Mouse (Mus musculus): ENCODE measurements at regions not wholly inside any gene's neighbourhood (a gene's known extent, or its start where the extent isn't known, plus 50 kb on each side); places are given as distances from the start of the nearest gene placed in this dataset.
A peak's percentile ranks its signal among the peaks of the same experiment; 100 is the strongest.

- DNase-seq, result no peak
- no peak overlapping the region for H3K4me3 ChIP-seq (replicated peaks; ENCODE audit: insufficient read depth, low read depth, low read length)
- H3K27me3 ChIP-seq (ENCODE audit: control insufficient read depth, insufficient read depth, low read length), result no peaks in the 10 kb centered on the region
- H3K27ac ChIP-seq (ENCODE audit: insufficient read depth, low read length), result no peak overlapping the region
- TF ChIP-seq CTCF (IDR thresholded peaks at IDR 0.05; ENCODE audit: borderline replicate concordance, insufficient read depth, low read depth, low read length) (no peak), POLR2A (IDR thresholded peaks at IDR 0.05; ENCODE audit: borderline replicate concordance, insufficient read depth, low read length) (no peak)
- WGBS, result 94% methylated on average over 6 of the region's 6 CpGs
- no peaks in the 10 kb centered on the region for H3K4me1 ChIP-seq (ENCODE audit: control insufficient read depth, insufficient read depth, low read length)
Observed at GRCm38 (mm10) chr4:87665149-87665548, 368.0 kb downstream of the Mllt3 start.

DNA sequence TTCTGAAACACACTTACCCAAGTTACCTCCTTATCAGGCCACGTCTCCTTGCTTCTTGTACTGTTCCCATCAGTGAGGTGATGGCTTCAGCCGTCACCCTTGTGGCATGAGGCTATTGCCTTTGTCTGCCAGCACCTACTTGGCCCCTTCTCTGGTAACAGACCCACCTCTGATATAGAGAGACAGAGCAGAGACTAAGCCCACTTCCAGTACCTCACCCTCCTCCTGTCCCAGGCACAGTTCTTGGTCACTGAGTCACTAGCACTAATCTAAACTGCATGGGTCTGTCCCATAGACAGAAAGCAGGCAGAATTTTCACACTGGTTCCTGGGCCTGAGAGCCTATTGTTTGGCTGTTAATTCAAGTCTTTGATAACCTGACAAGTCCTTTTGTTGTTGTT, 370.3 kb downstream of the Mllt3 start:
- Histone ChIP-seq H3K4me3 (replicated peaks; ENCODE audit: insufficient read depth, low read depth, low read length) (no peak overlapping the region), H3K27me3 (ENCODE audit: control insufficient read depth, insufficient read depth, low read length) (no peaks in the 10 kb centered on the region), H3K4me1 (ENCODE audit: control insufficient read depth, insufficient read depth, low read length) (no peaks in the 10 kb centered on the region), H3K27ac (ENCODE audit: insufficient read depth, low read length) (no peak overlapping the region)
- TF ChIP-seq POLR2A (IDR thresholded peaks at IDR 0.05; ENCODE audit: borderline replicate concordance, insufficient read depth, low read length) (no peak), CTCF (IDR thresholded peaks at IDR 0.05; ENCODE audit: borderline replicate concordance, insufficient read depth, low read depth, low read length) (no peak)
- no peak for DNase-seq
- WGBS, result 95% methylated on average over 2 of the region's 2 CpGs

DNA sequence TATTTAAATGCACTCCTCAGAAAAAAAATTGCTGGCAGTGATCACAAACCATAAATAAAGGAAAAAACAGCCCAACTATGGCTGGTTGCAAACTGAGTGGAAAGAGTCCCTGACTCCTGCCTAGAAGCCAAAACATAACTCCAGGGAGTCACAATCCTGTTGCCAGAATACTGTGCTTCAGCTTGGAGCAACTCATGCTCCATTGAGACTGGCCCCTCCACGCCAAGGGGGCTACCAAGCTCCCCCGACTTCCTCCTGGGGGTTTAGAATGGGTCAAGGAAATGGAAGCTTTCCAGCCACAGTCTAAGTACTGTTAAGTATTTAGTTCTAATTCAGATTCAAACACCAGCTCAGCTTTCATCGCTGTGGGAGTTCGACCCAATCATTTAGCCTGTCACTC, 374.8 kb downstream of the Mllt3 start:
- peak in 1 of 2 experiments; percentile 5 for DNase-seq
- WGBS, result 18% methylated on average over 4 of the region's 4 CpGs
- TF ChIP-seq CTCF (IDR thresholded peaks at IDR 0.05; ENCODE audit: borderline replicate concordance, insufficient read depth, low read depth, low read length) (no peak), POLR2A (IDR thresholded peaks at IDR 0.05; ENCODE audit: borderline replicate concordance, insufficient read depth, low read length) (no peak)

GRCm38 (mm10) chr4:87657855-87658254, 375.3 kb downstream of the Mllt3 start:
- Histone ChIP-seq H3K4me3 (replicated peaks; ENCODE audit: insufficient read depth, low read depth, low read length) (no peak overlapping the region), H3K4me1 (ENCODE audit: control insufficient read depth, insufficient read depth, low read length) (no peaks in the 10 kb centered on the region), H3K27me3 (ENCODE audit: control insufficient read depth, insufficient read depth, low read length) (no peaks in the 10 kb centered on the region), H3K27ac (ENCODE audit: insufficient read depth, low read length) (no peak overlapping the region)
- TF ChIP-seq POLR2A (IDR thresholded peaks at IDR 0.05; ENCODE audit: borderline replicate concordance, insufficient read depth, low read length) (no peak), CTCF (IDR thresholded peaks at IDR 0.05; ENCODE audit: borderline replicate concordance, insufficient read depth, low read depth, low read length) (no peak)
- no peak for DNase-seq
- WGBS, result 77% methylated on average over 2 of the region's 2 CpGs

More for the DNA sequence above, 374.8 kb downstream of the Mllt3 start:
- no peaks in the 10 kb centered on the region for H3K27me3 ChIP-seq (ENCODE audit: control insufficient read depth, insufficient read depth, low read length)
- no peaks in the 10 kb centered on the region for H3K4me1 ChIP-seq (ENCODE audit: control insufficient read depth, insufficient read depth, low read length)
- no peak overlapping the region for H3K27ac ChIP-seq (ENCODE audit: insufficient read depth, low read length)
- H3K4me3 ChIP-seq (replicated peaks; ENCODE audit: insufficient read depth, low read depth, low read length), result no peak overlapping the region

DNA sequence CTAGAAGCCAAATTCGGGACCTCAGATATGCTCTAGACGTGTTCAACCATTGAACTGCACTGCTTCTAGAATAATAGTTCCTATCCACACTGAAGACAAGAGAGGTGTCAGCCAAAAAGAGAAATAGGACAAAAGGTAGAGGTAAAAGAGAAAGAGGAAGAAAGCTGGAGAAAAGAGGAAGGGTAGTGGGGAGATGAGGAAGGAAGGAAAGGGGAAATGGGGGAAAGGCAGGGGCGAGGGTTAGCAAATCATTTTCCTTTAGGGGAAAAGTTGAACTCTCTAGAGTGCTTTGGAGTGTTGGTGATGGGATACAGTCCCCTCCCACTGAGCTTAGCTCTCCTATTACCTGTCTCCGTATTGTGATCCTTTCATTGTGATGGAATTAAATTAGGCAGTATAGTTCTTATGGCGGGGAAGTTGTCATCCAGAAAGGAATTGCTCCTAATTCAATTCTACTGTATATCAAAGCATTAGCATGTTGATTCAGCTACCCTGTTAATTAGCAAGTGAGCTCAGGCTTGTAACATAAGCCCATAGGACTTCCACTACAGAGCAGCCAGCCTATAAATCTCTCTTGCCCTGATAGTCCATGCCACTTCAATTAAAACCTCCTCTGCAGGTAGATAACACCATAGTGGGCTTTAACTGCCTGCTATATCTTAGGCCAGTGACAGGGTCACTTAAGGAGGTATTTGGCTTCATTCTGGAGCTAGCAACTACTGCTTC, 379.6 kb downstream of the Mllt3 start:
- Histone ChIP-seq H3K4me3 (replicated peaks; ENCODE audit: insufficient read depth, low read depth, low read length) (no peak overlapping the region), H3K27me3 (ENCODE audit: control insufficient read depth, insufficient read depth, low read length) (no peaks in the 10 kb centered on the region), H3K4me1 (ENCODE audit: control insufficient read depth, insufficient read depth, low read length) (peaks cover 14% of the 10 kb centered on the region), H3K27ac (ENCODE audit: insufficient read depth, low read length) (no peak overlapping the region)
- no peak for TF ChIP-seq CTCF (IDR thresholded peaks at IDR 0.05; ENCODE audit: borderline replicate concordance, insufficient read depth, low read depth, low read length)
- no peak for TF ChIP-seq POLR2A (IDR thresholded peaks at IDR 0.05; ENCODE audit: borderline replicate concordance, insufficient read depth, low read length)
- WGBS, result 98% methylated on average over 5 of the region's 5 CpGs
- no peak for DNase-seq

DNA sequence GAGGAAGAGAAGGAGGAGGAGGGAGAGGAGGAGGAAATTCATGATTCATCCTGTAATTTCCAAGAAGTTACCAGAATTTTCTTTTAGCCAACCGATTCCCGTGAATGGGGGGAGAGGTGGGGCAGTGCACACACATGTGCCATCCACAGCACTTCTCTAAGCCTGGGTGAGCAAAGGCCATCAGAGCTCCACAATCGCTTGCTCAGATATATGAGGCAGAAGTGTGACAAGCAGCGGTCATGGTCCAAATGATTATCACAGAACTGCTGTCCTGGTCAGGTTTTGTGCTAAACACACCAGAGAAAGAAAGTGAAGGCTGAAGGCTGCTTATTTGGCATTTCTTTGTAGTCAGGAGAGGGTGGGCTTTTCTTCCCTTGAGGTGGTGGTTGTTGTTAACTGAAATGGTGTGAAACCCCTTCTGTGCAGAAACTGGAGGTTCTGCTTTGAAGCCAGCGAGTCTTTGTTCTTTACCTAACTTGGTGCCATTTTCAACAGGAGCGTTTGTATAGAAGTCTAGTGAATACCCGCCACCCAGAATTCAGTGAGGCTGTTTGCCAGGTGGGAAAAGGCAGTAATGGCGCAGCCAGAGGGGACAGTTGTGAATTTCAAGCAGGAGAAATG, 380.7 kb downstream of the Mllt3 start:
- H3K27me3 ChIP-seq (ENCODE audit: control insufficient read depth, insufficient read depth, low read length), result no peaks in the 10 kb centered on the region
- no peak overlapping the region for H3K27ac ChIP-seq (ENCODE audit: insufficient read depth, low read length)
- 86% methylated on average over 8 of the region's 8 CpGs for WGBS
- no peak for TF ChIP-seq POLR2A (IDR thresholded peaks at IDR 0.05; ENCODE audit: borderline replicate concordance, insufficient read depth, low read length)
- no peak for TF ChIP-seq CTCF (IDR thresholded peaks at IDR 0.05; ENCODE audit: borderline replicate concordance, insufficient read depth, low read depth, low read length)
- H3K4me1 ChIP-seq (ENCODE audit: control insufficient read depth, insufficient read depth, low read length), result peaks cover 19% of the 10 kb centered on the region
- DNase-seq, result no peak
- H3K4me3 ChIP-seq (replicated peaks; ENCODE audit: insufficient read depth, low read depth, low read length), result no peak overlapping the region

GRCm38 (mm10) chr4:87651275-87651674, 381.9 kb downstream of the Mllt3 start:
- TF ChIP-seq CTCF (IDR thresholded peaks at IDR 0.05; ENCODE audit: borderline replicate concordance, insufficient read depth, low read depth, low read length), result no peak
- no peak for TF ChIP-seq POLR2A (IDR thresholded peaks at IDR 0.05; ENCODE audit: borderline replicate concordance, insufficient read depth, low read length)
- Histone ChIP-seq H3K4me3 (replicated peaks; ENCODE audit: insufficient read depth, low read depth, low read length) (no peak overlapping the region), H3K27ac (ENCODE audit: insufficient read depth, low read length) (no peak overlapping the region), H3K4me1 (ENCODE audit: control insufficient read depth, insufficient read depth, low read length) (peaks cover 19% of the 10 kb centered on the region), H3K27me3 (ENCODE audit: control insufficient read depth, insufficient read depth, low read length) (no peaks in the 10 kb centered on the region)
- DNase-seq, result peak; percentile 36 to 60
- 13% methylated on average over 3 of the region's 3 CpGs for WGBS

DNA sequence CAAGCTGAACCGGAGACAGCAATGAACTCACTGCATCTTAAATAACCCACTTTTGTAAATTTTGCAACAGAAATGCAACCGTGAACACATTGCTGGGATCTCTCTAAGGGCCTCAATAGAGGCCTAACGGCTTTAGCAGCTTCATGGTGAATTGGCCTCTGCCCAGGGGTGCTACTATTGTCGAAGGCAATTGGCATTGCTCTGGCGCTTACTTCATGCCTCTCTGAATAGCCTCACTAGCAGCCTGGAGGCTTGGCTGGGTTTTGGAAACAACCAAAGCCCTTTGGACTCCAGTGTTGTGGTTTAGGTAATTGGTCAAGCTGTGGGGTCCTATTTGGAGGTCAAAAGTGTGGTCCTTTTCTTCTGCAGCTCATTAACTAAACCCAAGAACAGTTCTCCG, 382.3 kb downstream of the Mllt3 start:
- peak; percentile 29 to 50 for DNase-seq
- TF ChIP-seq CTCF (IDR thresholded peaks at IDR 0.05; ENCODE audit: borderline replicate concordance, insufficient read depth, low read depth, low read length) (no peak), POLR2A (IDR thresholded peaks at IDR 0.05; ENCODE audit: borderline replicate concordance, insufficient read depth, low read length) (no peak)
- 32% methylated on average over 6 of the region's 6 CpGs for WGBS
- peaks cover 19% of the 10 kb centered on the region for H3K4me1 ChIP-seq (ENCODE audit: control insufficient read depth, insufficient read depth, low read length)
- no peak overlapping the region for H3K27ac ChIP-seq (ENCODE audit: insufficient read depth, low read length)
- no peak overlapping the region for H3K4me3 ChIP-seq (replicated peaks; ENCODE audit: insufficient read depth, low read depth, low read length)
- no peaks in the 10 kb centered on the region for H3K27me3 ChIP-seq (ENCODE audit: control insufficient read depth, insufficient read depth, low read length)
